Mouse (Mus musculus) mammary gland, adult 2 months (tissue): ENCODE data around the gene Trim44. TPM values are rescaled to one million over a fixed set of nuclear protein-coding genes. Genes with fewer than 3 reads are reported as not detected.

Experiments used
- polyA plus RNA-seq: library from polyadenylated mRNA; depleted of rRNA; stranded (reverse); fragments of >200 nt; gene quantifications from 2 replicates; pipeline ENCODE4 v1.2.3, GENCODE M21; 2012; ENCODE audit warnings: low replicate concordance; rRNA removed

Gene Trim44
- 21.4 and 29.6 TPM in 2 replicates for polyA plus RNA-seq

GRCm38 (mm10) chr2:102407363-102408184, at the start of gene Trim44:
Gene Trim44, minus strand, starts transcription at chr2:102407828.

GRCm38 (mm10) chr2:102451671-102452549, 44.3 kb upstream of the Trim44 start, which contains the start of gene Fjx1:
Gene Fjx1, minus strand, starts transcription at chr2:102452499.

Other genes starting within 250 kb of the Trim44 start
- 5.9 and 8.8 TPM in 2 replicates for gene Ldlrad3, start 221.4 kb downstream of the Trim44 start, polyA plus RNA-seq
- gene Fjx1, start 44.7 kb upstream of the Trim44 start, polyA plus RNA-seq, result 1.5 and 5.3 TPM in 2 replicates
- 23.2 and 40.1 TPM in 2 replicates for gene Pamr1, start 142.2 kb upstream of the Trim44 start, polyA plus RNA-seq